Mouse (Mus musculus) CH12F3 (cell line): ENCODE data around the gene Mcoln3.

Source experiments
- in situ Hi-C: fragments of 300-500 bp; cut with MboI; formaldehyde crosslinking; loops from 2 replicates; pipeline ENCODE4 v1.14.3; 2020; ENCODE audit warnings: low sequenced_read_pairs

Gene Mcoln3

DNA sequence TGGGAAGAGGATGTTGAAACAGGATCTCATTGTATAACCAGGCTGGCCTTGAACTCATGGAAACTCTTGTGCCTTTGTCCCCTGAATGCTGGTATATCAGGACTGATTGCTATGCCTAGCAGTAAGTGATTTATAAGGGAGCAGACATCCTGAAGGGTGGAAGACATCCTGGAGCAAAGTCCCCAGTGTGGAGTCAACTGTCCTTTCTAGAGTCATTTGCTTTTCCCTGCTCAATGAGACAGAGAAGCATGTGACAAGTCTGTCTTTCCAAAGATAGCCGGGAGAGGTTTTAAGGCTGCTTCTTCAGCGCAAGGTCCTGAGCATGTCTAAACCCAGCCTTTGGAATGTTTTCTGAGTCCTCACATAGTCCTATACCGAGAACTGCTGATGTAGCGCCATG lies 52.1 kb downstream of the Mcoln3 start:
- in situ Hi-C loops: no loop called here

- in situ Hi-C loops: loop anchor here (10.0 kb wide), 1 partner anchor 228 kb away; no protein-coding TSS in a partner anchor
These were observed 55.8 kb downstream of the Mcoln3 start for GRCm38 (mm10) chr3:146173030-146173429.

- in situ Hi-C loops: loop anchor here (10.0 kb wide), 1 partner anchor 229 kb away; no protein-coding TSS in a partner anchor
These were observed 57.0 kb downstream of the Mcoln3 start for GRCm38 (mm10) chr3:146174215-146174614.

DNA sequence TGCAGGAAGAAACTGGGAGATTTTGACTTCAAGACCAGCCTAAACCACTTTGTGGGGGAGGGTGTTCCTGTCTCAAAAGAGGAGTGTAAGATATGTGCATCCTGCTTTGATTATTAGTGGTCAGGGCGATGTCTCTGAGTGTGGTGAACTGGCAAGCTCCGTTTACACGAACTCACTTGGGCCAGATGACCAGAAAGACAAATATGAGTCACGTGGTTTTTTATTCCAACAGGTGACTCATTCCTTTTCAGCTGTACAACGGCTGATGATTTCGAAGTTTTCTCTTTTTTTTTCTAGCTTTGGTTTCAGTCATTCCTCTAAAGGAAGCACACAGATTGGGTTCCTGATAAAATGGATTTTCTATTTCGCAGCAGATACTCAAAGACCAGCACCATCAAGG lies 60.0 kb downstream of the Mcoln3 start:
- in situ Hi-C loops: loop anchor here (10.0 kb wide), 1 partner anchor 232 kb away; no protein-coding TSS in a partner anchor

- in situ Hi-C loops: loop anchor here (10.0 kb wide), 1 partner anchor 233 kb away; no protein-coding TSS in a partner anchor
These were observed 60.7 kb downstream of the Mcoln3 start for GRCm38 (mm10) chr3:146177748-146178582.

- in situ Hi-C loops: loop anchor here (5.0 to 10.0 kb wide), 2 partner anchors 94 to 123 kb away; no protein-coding TSS in a partner anchor
These were observed 63.1 kb downstream of the Mcoln3 start for GRCm38 (mm10) chr3:146180341-146180740.

- in situ Hi-C loops: loop anchor here (5.0 to 10.0 kb wide), 2 partner anchors 94 to 124 kb away; no protein-coding TSS in a partner anchor
These were observed 63.7 kb downstream of the Mcoln3 start for GRCm38 (mm10) chr3:146180986-146181385.

DNA sequence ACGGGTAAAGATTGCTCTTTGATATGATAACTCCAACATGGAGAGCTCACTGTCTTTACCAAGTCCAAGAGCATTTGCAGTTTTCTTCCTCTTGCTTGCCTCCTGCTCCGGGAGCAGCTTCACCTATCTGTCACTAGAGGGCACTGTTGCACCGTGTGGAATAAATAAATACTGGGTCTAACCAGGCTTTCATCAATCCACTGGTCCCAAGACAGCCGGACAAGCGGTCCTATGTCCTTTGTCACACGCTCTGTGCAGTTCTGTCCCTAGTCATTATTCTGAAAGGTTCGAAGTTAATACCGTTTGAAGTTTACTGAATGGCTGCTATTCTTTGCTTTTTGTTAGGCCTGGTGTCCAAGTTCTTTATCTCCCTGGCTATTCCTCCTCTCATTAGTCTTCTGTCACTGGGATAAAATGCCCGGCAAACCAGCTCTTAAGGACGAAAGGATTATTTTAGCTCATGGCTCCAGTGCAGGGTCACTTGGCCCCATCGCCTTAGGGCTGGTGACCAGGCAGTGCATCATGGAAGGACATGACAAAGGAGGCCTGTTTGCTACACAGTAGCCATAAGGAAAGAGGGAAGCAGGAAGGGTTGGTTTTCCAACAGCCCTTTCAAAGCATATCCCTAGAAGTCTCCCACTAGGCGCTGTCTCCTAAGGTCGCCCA lies 67.9 kb downstream of the Mcoln3 start:
- in situ Hi-C loops: loop anchor here (5.0 to 10.0 kb wide), 2 partner anchors 90 to 128 kb away; no protein-coding TSS in a partner anchor

- in situ Hi-C loops: loop anchor here (10.0 kb wide), 1 partner anchor 89 kb away; no protein-coding TSS in a partner anchor
These were observed 68.8 kb downstream of the Mcoln3 start for GRCm38 (mm10) chr3:146186033-146186432.

- in situ Hi-C loops: loop anchor here (10.0 kb wide), 1 partner anchor 85 kb away; no protein-coding TSS in a partner anchor
These were observed 72.7 kb downstream of the Mcoln3 start for GRCm38 (mm10) chr3:146189933-146190332.
